Mouse (Mus musculus) midbrain, embryonic 13.5 days (tissue): ENCODE data around the gene Pirt. TPM values are rescaled to one million over a fixed set of nuclear protein-coding genes. Genes with fewer than 3 reads are reported as not detected.

ENCODE experiments used
- ATAC-seq: fragments of 200-750 bp; cut with Nextera tagmentation; 2 replicates; pipeline ENCODE4 v1.8.0; 2017; ENCODE audit warnings: mild to moderate bottlenecking, moderate TSS enrichment, moderate library complexity
- H3K27ac ChIP-seq: fragments of 300-500 bp; sonication (generic); 2 replicates; pipeline ENCODE4 v1.5.1; 2015; ENCODE audit warnings: inconsistent platforms, mild to moderate bottlenecking, moderate library complexity
- H3K27me3 ChIP-seq: fragments of 300-500 bp; sonication (generic); 2 replicates; pipeline ENCODE4 v1.6.1; 2015; ENCODE audit warnings: mild to moderate bottlenecking, inconsistent platforms
- H3K36me3 ChIP-seq: fragments of 300-500 bp; sonication (generic); 2 replicates; pipeline ENCODE4 v1.6.1; 2015; ENCODE audit warnings: mild to moderate bottlenecking, inconsistent platforms
- H3K4me1 ChIP-seq: fragments of 300-500 bp; sonication (generic); replicated peaks from 2 replicates; pipeline ENCODE4 v1.6.1; 2015; ENCODE audit warnings: inconsistent platforms
- H3K4me2 ChIP-seq: fragments of 300-500 bp; sonication (generic); replicated peaks from 2 replicates; pipeline ENCODE4 v1.6.1; 2015; ENCODE audit warnings: moderate library complexity, mild to moderate bottlenecking, inconsistent platforms
- H3K4me3 ChIP-seq: fragments of 300-500 bp; sonication (generic); replicated peaks from 2 replicates; pipeline ENCODE4 v1.5.1; 2015; ENCODE audit warnings: mild to moderate bottlenecking, inconsistent platforms
- H3K9ac ChIP-seq: fragments of 300-500 bp; sonication (generic); replicated peaks from 2 replicates; pipeline ENCODE4 v1.6.1; 2015; ENCODE audit warnings: mild to moderate bottlenecking, inconsistent platforms
- H3K9me3 ChIP-seq: fragments of 300-500 bp; sonication (generic); 2 replicates; pipeline ENCODE4 v1.6.1; 2016; ENCODE audit warnings: mild to moderate bottlenecking, inconsistent platforms
- WGBS: fragments of 180-500 bp; shearing (Covaris S2); methylation state at CpG from one replicate; pipeline ENCODE4 v1.1.7; 2015; 5-methylcytosine and 5-hydroxymethylcytosine counted together
- polyA plus RNA-seq: library from polyadenylated mRNA; unstranded; fragments of >200 nt; fragmentation: Nextera tagmentation; extraction: Ambion mirVana; gene quantifications from 2 replicates; pipeline ENCODE4 v1.2.1, GENCODE M21; 2015

Pirt gene
- polyA plus RNA-seq, result 0.85 and 1.2 TPM in 2 replicates

GRCm38 (mm10) chr11:66911811-66912210 lies at the start of gene Pirt:
TSS of gene Pirt (plus strand) at chr11:66911981.
- Histone ChIP-seq H3K36me3 (no peaks in the 10 kb centered on the region), H3K27ac (no peak within 1 kb of the TSS), H3K9me3 (no peaks in the 10 kb centered on the region), H3K4me3 (no peak within 1 kb of the TSS), H3K27me3 (0 out of 2 replicates have a peak, but pooled peaks cover 3% of the 10 kb centered on the region), H3K4me2 (no peak within 1 kb of the TSS), H3K9ac (no peak within 1 kb of the TSS), H3K4me1 (no peaks in the 10 kb centered on the region)
- no peak for ATAC-seq
- 53% methylated on average over 10 of the region's 10 CpGs for WGBS

GRCm38 (mm10) chr11:66871701-66872100 lies 40.1 kb upstream of the Pirt start:
- H3K27me3 ChIP-seq, result no peaks in the 10 kb centered on the region
- ATAC-seq, result peak; percentile 45
- 9% methylated on average over 5 of the region's 5 CpGs for WGBS
- no peaks in the 10 kb centered on the region for H3K4me1 ChIP-seq
- H3K9ac ChIP-seq, result no peak overlapping the region
- H3K27ac ChIP-seq, result no peak overlapping the region
- no peak overlapping the region for H3K4me3 ChIP-seq
- H3K4me2 ChIP-seq, result no peak overlapping the region
- H3K9me3 ChIP-seq, result no peaks in the 10 kb centered on the region
- no peaks in the 10 kb centered on the region for H3K36me3 ChIP-seq

- Histone ChIP-seq H3K4me1 (no peaks in the 10 kb centered on the region), H3K9ac (no peak overlapping the region), H3K4me2 (no peak overlapping the region), H3K27ac (no peak overlapping the region), H3K27me3 (no peaks in the 10 kb centered on the region), H3K36me3 (no peaks in the 10 kb centered on the region), H3K9me3 (no peaks in the 10 kb centered on the region), H3K4me3 (no peak overlapping the region)
- ATAC-seq, result no peak
- WGBS, result 64% methylated on average over 3 of the region's 3 CpGs
Observed at GRCm38 (mm10) chr11:66872773-66873470, 38.9 kb upstream of the Pirt start.

- no peaks in the 10 kb centered on the region for H3K27me3 ChIP-seq
- H3K36me3 ChIP-seq, result no peaks in the 10 kb centered on the region
- no peak for ATAC-seq
- no peak overlapping the region for H3K9ac ChIP-seq
- no peak overlapping the region for H3K27ac ChIP-seq
- no peak overlapping the region for H3K4me3 ChIP-seq
- WGBS, result 88% methylated on average over 2 of the region's 2 CpGs
- H3K4me1 ChIP-seq, result peaks cover 5% of the 10 kb centered on the region; the same call in 1 of the 2 replicates
- no peak overlapping the region for H3K4me2 ChIP-seq
- H3K9me3 ChIP-seq, result no peaks in the 10 kb centered on the region
Observed at GRCm38 (mm10) chr11:66881291-66881690, 30.5 kb upstream of the Pirt start.

GRCm38 (mm10) chr11:66882224-66883040 lies 29.3 kb upstream of the Pirt start:
- no peaks in the 10 kb centered on the region for H3K36me3 ChIP-seq
- H3K4me3 ChIP-seq, result no peak overlapping the region
- H3K9ac ChIP-seq, result no peak overlapping the region
- no peak overlapping the region for H3K4me2 ChIP-seq
- no peak for ATAC-seq
- H3K27me3 ChIP-seq, result no peaks in the 10 kb centered on the region
- H3K9me3 ChIP-seq, result no peaks in the 10 kb centered on the region
- peaks cover 5% of the 10 kb centered on the region; the same call in 1 of the 2 replicates for H3K4me1 ChIP-seq
- WGBS, result 78% methylated on average over 7 of the region's 7 CpGs
- peak overlapping the region; percentile 19; the same call in 1 of the 2 replicates for H3K27ac ChIP-seq

GRCm38 (mm10) chr11:66892536-66892935 lies 19.2 kb upstream of the Pirt start:
- Histone ChIP-seq H3K4me2 (no peak overlapping the region), H3K9me3 (no peaks in the 10 kb centered on the region), H3K4me1 (0 out of 2 replicates have a peak, but pooled peaks cover 4% of the 10 kb centered on the region), H3K4me3 (no peak overlapping the region), H3K36me3 (no peaks in the 10 kb centered on the region), H3K9ac (no peak overlapping the region), H3K27ac (no peak overlapping the region), H3K27me3 (no peaks in the 10 kb centered on the region)
- peak; percentile 17; the same call in 1 of the 2 replicates for ATAC-seq
- WGBS, result 63% methylated on average over 3 of the region's 3 CpGs

- 92% methylated on average over 2 of the region's 2 CpGs for WGBS
- H3K27me3 ChIP-seq, result no peaks in the 10 kb centered on the region
- no peak for ATAC-seq
- H3K4me3 ChIP-seq, result no peak overlapping the region
- H3K27ac ChIP-seq, result no peak overlapping the region
- no peaks in the 10 kb centered on the region for H3K4me1 ChIP-seq
- H3K4me2 ChIP-seq, result no peak overlapping the region
- H3K36me3 ChIP-seq, result no peaks in the 10 kb centered on the region
- H3K9me3 ChIP-seq, result no peaks in the 10 kb centered on the region
- no peak overlapping the region for H3K9ac ChIP-seq
Observed at GRCm38 (mm10) chr11:66898747-66899146, 13.0 kb upstream of the Pirt start.

GRCm38 (mm10) chr11:66899426-66899825 lies 12.4 kb upstream of the Pirt start:
- H3K9me3 ChIP-seq, result no peaks in the 10 kb centered on the region
- 17% methylated on average over 7 of the region's 7 CpGs for WGBS
- H3K4me3 ChIP-seq, result no peak overlapping the region
- H3K27me3 ChIP-seq, result 0 out of 2 replicates have a peak, but pooled peaks cover 2% of the 10 kb centered on the region
- H3K4me2 ChIP-seq, result no peak overlapping the region
- ATAC-seq, result peak; percentile 53
- no peaks in the 10 kb centered on the region for H3K36me3 ChIP-seq
- H3K4me1 ChIP-seq, result no peaks in the 10 kb centered on the region
- no peak overlapping the region for H3K9ac ChIP-seq
- no peak overlapping the region for H3K27ac ChIP-seq

GRCm38 (mm10) chr11:66902801-66903200 lies 9.0 kb upstream of the Pirt start:
- Histone ChIP-seq H3K4me2 (no peak overlapping the region), H3K9ac (no peak overlapping the region), H3K4me3 (no peak overlapping the region), H3K36me3 (no peaks in the 10 kb centered on the region), H3K9me3 (no peaks in the 10 kb centered on the region), H3K4me1 (peaks cover 8% of the 10 kb centered on the region), H3K27ac (no peak overlapping the region), H3K27me3 (peaks cover 7% of the 10 kb centered on the region; the same call in 1 of the 2 replicates)
- whole genome bisulfite sequencing, result 91% methylated on average over 7 of the region's 7 CpGs
- ATAC-seq, result no peak

GRCm38 (mm10) chr11:66905617-66906384 lies 6.0 kb upstream of the Pirt start:
- ATAC-seq, result peak; percentile 90
- Histone ChIP-seq H3K27ac (no peak overlapping the region), H3K4me2 (peak overlapping the region; percentile 43), H3K9ac (peak overlapping the region; percentile 42; the same call in 1 of the 2 replicates), H3K27me3 (peaks cover 7% of the 10 kb centered on the region; the same call in 1 of the 2 replicates), H3K9me3 (no peaks in the 10 kb centered on the region), H3K36me3 (no peaks in the 10 kb centered on the region), H3K4me3 (peak overlapping the region; percentile 10; the same call in 1 of the 2 replicates), H3K4me1 (peaks cover 8% of the 10 kb centered on the region)
- WGBS, result 11% methylated on average over 21 of the region's 21 CpGs

- Histone ChIP-seq H3K36me3 (no peaks in the 10 kb centered on the region), H3K4me1 (no peaks in the 10 kb centered on the region), H3K9me3 (no peaks in the 10 kb centered on the region), H3K9ac (no peak overlapping the region), H3K27me3 (0 out of 2 replicates have a peak, but pooled peaks cover 3% of the 10 kb centered on the region), H3K27ac (no peak overlapping the region), H3K4me3 (no peak overlapping the region), H3K4me2 (no peak overlapping the region)
- 69% methylated on average over 17 of the region's 17 CpGs for WGBS
- no peak for ATAC-seq
Observed at GRCm38 (mm10) chr11:66912531-66913458, 1.0 kb downstream of the Pirt start.
